Mouse (Mus musculus): Measurements from ENCODE around the gene Rin1.

DNA sequence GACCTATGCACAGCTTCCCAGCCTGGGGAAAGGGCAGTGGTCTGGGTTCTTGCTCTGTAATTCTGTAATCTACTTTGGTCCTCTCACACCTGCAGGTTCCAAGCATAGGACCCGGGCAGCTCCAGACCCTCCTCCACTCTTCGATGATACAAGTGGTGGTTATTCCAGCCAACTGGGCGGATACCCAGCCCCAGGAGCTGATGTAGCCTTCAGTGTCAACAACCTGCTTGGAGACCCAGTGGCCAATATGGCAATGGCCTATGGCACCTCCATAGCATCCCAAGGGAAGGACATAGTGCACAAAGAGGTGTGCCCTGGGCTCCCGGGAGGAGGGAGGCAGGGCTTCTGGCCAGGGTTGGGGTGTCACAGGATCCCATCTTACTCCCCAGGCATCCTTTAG is 39.0 kb downstream of the Rin1 start:
- no peak for TF ChIP-seq EP300 (IDR thresholded peaks at IDR 0.05; ENCODE audit: low read length)
- TF ChIP-seq POLR2AphosphoS2 (IDR thresholded peaks at IDR 0.05; ENCODE audit: low read depth, low read length) = no peak
- TF ChIP-seq CTCF (conservative IDR thresholded peaks at IDR 0.05 in 1 of 2, IDR thresholded peaks at IDR 0.05 in 1 of 2; ENCODE audit: low read depth in 2 of 2, low read length in 2 of 2) = no peak
- TF ChIP-seq PAX5 (IDR thresholded peaks at IDR 0.05; ENCODE audit: low read length) = no peak
- no peak for TF ChIP-seq POLR2A (IDR thresholded peaks at IDR 0.05; ENCODE audit: low read depth, low read length)
- TF ChIP-seq BHLHE40 (IDR thresholded peaks at IDR 0.05; ENCODE audit: low read depth, low read length) = no peak
- TF ChIP-seq MYC (IDR thresholded peaks at IDR 0.05; ENCODE audit: low read depth, low read length) = no peak
- no peak for TF ChIP-seq SIN3A (IDR thresholded peaks at IDR 0.05; ENCODE audit: low read length)
- no peak for TF ChIP-seq SMC3 (IDR thresholded peaks at IDR 0.05; ENCODE audit: low read depth, low read length)

All from CH12.LX (cell line).